Mouse (Mus musculus): ENCODE measurements at regions not wholly inside any gene's neighbourhood (a gene's known extent, or its start where the extent isn't known, plus 50 kb on each side); places are given as distances from the start of the nearest gene placed in this dataset.
A peak's percentile ranks its signal among the peaks of the same experiment; 100 is the strongest.

DNA sequence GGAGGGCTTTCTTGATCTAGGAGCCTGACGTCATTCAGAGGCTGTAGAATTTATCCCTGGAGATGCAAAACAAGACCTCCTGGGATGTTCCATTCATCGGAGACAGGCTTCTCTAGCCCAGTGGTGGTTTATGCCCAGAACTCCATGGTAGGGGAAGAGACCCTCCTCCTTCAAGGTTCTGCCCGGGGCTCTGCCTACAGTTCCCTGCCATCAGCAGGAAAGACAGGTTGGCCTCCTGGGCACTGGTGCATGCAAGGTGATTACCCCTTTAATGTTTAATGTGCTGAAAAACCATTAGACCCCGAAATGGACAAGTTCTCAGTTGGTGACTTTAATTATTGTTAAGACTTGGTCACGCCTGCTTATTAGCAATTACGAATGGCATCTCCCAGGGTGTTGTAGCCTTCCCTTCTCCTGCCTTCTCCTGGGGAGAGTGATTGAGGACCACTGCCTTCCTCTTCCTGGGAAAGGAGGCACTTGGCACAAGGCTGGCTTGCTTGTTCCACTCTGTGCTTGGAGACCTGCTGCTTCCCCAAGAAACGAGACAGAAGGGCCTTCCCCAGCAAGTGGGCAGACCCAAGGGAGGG, 102.0 kb upstream of the 4931429L15Rik start:
- Histone ChIP-seq H3K4me3 (replicated peaks) (no peak overlapping the region), H3K9ac (no peak overlapping the region), H3K4me2 (no peak overlapping the region), H3K36me3 (replicated peaks) (no peaks in the 10 kb centered on the region), H3K9me3 (no peaks in the 10 kb centered on the region), H3K27ac (no peak overlapping the region), H3K4me1 (peaks cover 9% of the 10 kb centered on the region; the same call in 1 of the 2 replicates), H3K27me3 (peaks cover 9% of the 10 kb centered on the region; the same call in 1 of the 2 replicates)
- 33% methylated on average over 7 of the region's 7 CpGs for whole genome bisulfite sequencing
- no peak for ATAC-seq (ENCODE audit: low FRiP score)

DNA sequence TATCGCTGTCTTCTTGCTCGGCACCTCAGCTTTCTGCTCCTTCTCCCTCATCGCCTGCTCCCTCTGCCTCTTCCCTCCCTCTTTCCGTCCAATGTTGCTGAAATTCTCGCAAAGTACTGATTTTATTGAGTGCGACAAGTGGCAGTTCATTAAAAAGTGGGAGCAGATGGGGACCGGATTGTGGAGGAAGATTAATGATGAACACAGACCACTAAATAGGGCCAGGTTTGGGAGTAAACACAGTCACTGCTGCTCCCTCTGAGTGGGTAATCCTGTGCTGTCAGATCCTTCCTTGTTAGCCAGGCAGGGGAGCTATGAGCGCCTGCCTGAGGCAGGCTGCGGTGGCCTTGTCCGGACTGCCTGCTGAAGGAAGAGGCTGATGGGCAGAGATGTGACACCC, 91.9 kb upstream of the 4931429L15Rik start:
- no peak overlapping the region for H3K27ac ChIP-seq
- H3K27me3 ChIP-seq = peaks cover 4% of the 10 kb centered on the region; the same call in 1 of the 2 replicates
- 0 out of 2 replicates have a peak, but pooled peaks cover 1% of the 10 kb centered on the region for H3K4me1 ChIP-seq
- H3K9me3 ChIP-seq = no peaks in the 10 kb centered on the region
- WGBS = 79% methylated on average over 10 of the region's 10 CpGs
- no peak for ATAC-seq (ENCODE audit: low FRiP score)
- no peaks in the 10 kb centered on the region for H3K36me3 ChIP-seq (replicated peaks)
- H3K4me2 ChIP-seq = no peak overlapping the region
- no peak overlapping the region for H3K4me3 ChIP-seq (replicated peaks)
- no peak overlapping the region for H3K9ac ChIP-seq

DNA sequence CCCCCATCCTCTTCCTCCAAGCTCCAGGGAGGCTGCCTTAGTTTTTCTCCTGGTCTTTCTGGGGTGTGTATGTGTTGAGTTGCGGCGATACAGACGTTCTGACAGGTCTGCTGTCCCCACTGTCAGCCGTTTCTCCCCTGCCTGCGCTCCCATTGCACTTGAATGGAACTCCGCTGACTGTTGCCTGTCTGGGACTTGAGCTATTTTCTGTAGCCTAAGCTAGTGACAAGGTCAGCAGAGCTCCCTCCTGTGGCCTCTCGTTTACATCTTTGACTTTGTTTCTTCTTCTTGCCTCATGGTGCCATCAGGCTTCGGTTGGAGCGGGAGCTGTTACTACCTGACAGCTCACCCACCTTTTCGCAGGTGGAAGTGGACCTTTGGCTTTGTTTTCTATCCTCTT, 89.0 kb upstream of the 4931429L15Rik start:
- H3K9ac ChIP-seq = no peak overlapping the region
- H3K27me3 ChIP-seq = no peaks in the 10 kb centered on the region
- 0 out of 2 replicates have a peak, but pooled peaks cover 4% of the 10 kb centered on the region for H3K4me1 ChIP-seq
- H3K4me2 ChIP-seq = no peak overlapping the region
- no peak overlapping the region for H3K4me3 ChIP-seq (replicated peaks)
- no peak for ATAC-seq (ENCODE audit: low FRiP score)
- H3K9me3 ChIP-seq = no peaks in the 10 kb centered on the region
- no peak overlapping the region for H3K27ac ChIP-seq
- WGBS = 81% methylated on average over 10 of the region's 10 CpGs
- H3K36me3 ChIP-seq (replicated peaks) = no peaks in the 10 kb centered on the region

DNA sequence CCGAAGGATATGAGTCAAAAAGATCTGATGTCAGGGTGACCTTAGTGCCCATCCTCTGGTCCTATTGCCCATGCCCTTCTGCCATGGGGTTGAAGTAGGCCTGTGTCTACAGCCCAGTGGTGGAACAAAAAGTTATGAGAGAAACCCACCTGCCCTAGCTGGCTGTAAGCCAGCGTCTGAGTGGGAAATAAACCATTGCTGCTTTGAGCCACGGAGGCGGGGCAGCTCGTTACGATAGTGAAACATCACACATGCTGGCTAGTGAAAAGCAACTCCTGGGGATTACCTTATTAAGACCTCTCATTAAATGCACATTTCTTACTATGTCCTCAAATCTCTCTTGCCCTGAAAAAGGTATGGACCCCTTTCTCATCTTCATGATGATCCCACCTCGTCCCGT, 86.8 kb upstream of the 4931429L15Rik start:
- Histone ChIP-seq H3K9me3 (no peaks in the 10 kb centered on the region), H3K4me2 (no peak overlapping the region), H3K27ac (no peak overlapping the region), H3K4me1 (0 out of 2 replicates have a peak, but pooled peaks cover 4% of the 10 kb centered on the region), H3K9ac (no peak overlapping the region), H3K36me3 (replicated peaks) (no peaks in the 10 kb centered on the region), H3K4me3 (replicated peaks) (no peak overlapping the region), H3K27me3 (no peaks in the 10 kb centered on the region)
- WGBS = 46% methylated on average over 8 of the region's 8 CpGs
- ATAC-seq (ENCODE audit: low FRiP score) = no peak

DNA sequence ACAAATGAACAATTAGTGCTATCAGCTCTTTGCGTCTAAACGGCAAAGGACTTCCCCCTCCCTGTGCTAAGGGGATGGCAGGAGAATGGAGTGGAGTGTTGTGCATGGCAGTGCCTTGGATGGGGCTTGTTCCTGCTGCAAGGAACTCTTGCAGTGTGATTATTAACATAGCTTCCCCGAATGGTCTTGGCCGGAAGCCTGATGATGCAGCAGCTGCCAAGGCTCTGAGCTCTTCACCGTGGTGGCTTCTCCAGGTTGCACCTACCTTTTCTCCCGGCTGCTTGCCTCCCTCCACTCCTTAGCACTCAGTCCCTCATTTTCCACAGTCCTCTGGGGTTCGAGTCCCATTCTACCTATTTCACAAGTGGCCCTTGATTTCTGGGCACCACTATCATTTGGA, 76.8 kb upstream of the 4931429L15Rik start:
- H3K27me3 ChIP-seq = peaks cover 41% of the 10 kb centered on the region
- no peak overlapping the region for H3K27ac ChIP-seq
- H3K4me3 ChIP-seq (replicated peaks) = no peak overlapping the region
- no peak overlapping the region for H3K9ac ChIP-seq
- no peak for ATAC-seq (ENCODE audit: low FRiP score)
- H3K9me3 ChIP-seq = no peaks in the 10 kb centered on the region
- peaks cover 29% of the 10 kb centered on the region for H3K4me1 ChIP-seq
- H3K4me2 ChIP-seq = no peak overlapping the region
- no peaks in the 10 kb centered on the region for H3K36me3 ChIP-seq (replicated peaks)
- WGBS = 86% methylated on average over 7 of the region's 7 CpGs

DNA sequence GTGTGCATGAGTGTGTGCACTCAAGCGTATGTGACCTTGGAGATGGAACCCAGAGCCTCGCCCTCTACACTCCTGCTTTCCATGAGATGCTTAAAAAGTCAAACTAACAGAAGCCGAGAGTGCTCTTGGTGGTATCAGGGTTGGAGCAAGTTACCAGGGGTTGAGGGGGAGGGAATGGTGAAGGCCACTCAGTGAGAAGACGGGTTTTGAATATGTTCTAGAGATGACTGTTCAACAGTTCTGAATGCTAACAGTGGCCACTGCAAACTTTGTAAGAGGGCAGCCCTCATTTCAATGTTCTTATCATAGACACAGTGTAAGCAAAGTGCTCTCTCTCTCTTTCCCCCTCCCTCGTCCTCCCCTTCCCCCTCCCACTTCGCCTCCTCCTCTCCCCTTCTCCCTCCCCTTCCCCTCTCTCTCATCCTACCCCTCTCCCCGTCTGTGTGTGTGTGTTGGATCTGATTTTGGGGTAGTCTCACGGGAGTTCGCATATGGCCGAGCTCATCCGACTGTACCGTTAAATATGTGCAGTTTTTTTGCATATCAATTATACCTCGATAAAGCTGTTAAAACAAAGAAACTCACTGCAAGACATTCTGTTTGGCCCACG, 75.5 kb upstream of the 4931429L15Rik start:
- no peak overlapping the region for H3K4me2 ChIP-seq
- no peak overlapping the region for H3K9ac ChIP-seq
- no peak overlapping the region for H3K27ac ChIP-seq
- 60% methylated on average over 14 of the region's 14 CpGs for WGBS
- no peak overlapping the region for H3K4me3 ChIP-seq (replicated peaks)
- no peaks in the 10 kb centered on the region for H3K9me3 ChIP-seq
- H3K36me3 ChIP-seq (replicated peaks) = no peaks in the 10 kb centered on the region
- peaks cover 29% of the 10 kb centered on the region for H3K4me1 ChIP-seq
- H3K27me3 ChIP-seq = peaks cover 50% of the 10 kb centered on the region
- no peak for ATAC-seq (ENCODE audit: low FRiP score)

DNA sequence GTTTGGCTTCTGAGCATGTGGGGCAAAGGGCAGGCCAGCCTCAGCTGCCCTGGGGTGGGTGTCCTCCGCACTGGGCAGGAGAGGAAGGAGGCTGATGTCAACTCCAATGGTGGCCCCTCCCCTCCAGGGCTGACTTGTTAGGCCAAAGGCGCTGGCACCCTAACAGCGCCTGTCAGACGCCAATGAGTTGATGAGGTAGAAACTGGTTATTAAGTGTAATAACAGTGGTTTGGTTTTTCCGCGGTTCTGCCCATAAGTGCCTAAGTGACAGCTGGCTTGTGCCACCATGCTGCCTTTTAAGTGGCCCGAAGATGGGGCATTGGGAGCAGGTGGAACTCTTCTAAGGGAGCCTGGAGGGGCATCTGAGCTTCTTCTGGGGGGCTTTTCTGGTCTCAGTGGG, 74.5 kb upstream of the 4931429L15Rik start:
- no peaks in the 10 kb centered on the region for H3K36me3 ChIP-seq (replicated peaks)
- peaks cover 37% of the 10 kb centered on the region for H3K4me1 ChIP-seq
- no peaks in the 10 kb centered on the region for H3K9me3 ChIP-seq
- no peak for ATAC-seq (ENCODE audit: low FRiP score)
- H3K4me2 ChIP-seq = no peak overlapping the region
- H3K4me3 ChIP-seq (replicated peaks) = no peak overlapping the region
- WGBS = 67% methylated on average over 7 of the region's 7 CpGs
- H3K9ac ChIP-seq = no peak overlapping the region
- H3K27ac ChIP-seq = no peak overlapping the region
- H3K27me3 ChIP-seq = peaks cover 53% of the 10 kb centered on the region

DNA sequence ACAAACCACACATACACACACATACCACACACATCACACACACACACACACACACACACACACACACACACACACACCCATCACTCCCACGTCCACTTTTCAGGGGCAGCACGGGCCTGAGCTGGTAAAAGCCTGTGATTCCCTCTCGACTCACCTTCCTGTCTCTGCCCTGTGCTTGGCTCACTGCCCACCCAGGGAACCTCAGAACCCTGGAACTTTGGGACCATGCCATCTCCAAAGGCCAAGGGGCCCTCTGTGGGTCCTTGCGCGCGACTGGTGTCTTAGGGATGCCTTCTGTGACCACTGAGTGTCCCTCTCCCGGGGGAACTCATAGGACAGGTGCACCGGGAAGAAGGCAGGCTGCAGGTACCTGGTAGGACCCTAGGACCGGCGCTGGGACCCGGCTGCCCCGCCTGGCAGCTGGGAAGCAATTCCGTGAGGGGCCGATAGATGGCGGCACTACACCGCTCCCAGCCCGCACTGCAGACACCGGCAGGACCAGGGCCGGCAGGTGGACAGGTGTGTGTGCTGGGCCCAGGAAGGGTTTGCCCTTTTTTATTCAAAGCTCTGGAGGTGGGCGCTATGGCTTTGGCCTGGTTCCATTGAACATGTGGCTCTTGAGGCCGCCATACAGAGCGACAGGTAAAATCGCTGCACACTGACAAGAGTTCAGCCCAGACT, 73.0 kb upstream of the 4931429L15Rik start:
- H3K36me3 ChIP-seq (replicated peaks) = no peaks in the 10 kb centered on the region
- H3K9me3 ChIP-seq = no peaks in the 10 kb centered on the region
- peak overlapping the region; percentile 13 for H3K4me2 ChIP-seq
- H3K4me1 ChIP-seq = peaks cover 47% of the 10 kb centered on the region
- H3K27ac ChIP-seq = no peak overlapping the region
- H3K27me3 ChIP-seq = peaks cover 46% of the 10 kb centered on the region
- H3K9ac ChIP-seq = no peak overlapping the region
- 0 out of 2 replicates have a peak, but pooled peaks have one; percentile 12 for ATAC-seq (ENCODE audit: low FRiP score)
- H3K4me3 ChIP-seq (replicated peaks) = no peak overlapping the region
- WGBS = 4% methylated on average over 23 of the region's 23 CpGs

DNA sequence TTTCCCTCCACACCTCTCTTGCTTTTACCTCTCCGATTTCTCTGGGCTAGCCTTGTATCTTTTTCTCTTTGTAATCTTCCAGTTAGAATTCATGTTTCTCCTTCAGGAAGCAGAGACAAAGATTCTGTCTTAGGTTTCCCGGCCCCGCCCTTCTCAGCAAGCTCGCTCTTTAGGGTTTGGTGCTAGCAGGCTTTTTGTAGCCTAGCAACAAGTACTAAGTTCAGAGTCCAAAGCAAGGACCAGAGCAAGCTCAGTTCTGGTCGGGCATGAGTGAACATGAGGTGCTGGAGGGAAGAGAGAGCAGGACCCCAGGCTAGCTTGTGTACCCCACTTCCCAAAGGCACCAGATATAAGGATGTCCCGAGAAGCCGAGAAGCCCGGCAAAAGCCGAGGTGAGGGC, 70.0 kb upstream of the 4931429L15Rik start:
- Histone ChIP-seq H3K27ac (peak overlapping the region; percentile 74), H3K27me3 (peaks cover 30% of the 10 kb centered on the region), H3K4me1 (peaks cover 36% of the 10 kb centered on the region), H3K9me3 (peaks cover 8% of the 10 kb centered on the region; the same call in 1 of the 2 replicates), H3K4me3 (replicated peaks) (peak overlapping the region; percentile 47), H3K4me2 (peak overlapping the region; percentile 75), H3K36me3 (replicated peaks) (no peaks in the 10 kb centered on the region), H3K9ac (peak overlapping the region; percentile 67)
- no peak; the same call in 1 of the 2 replicates for ATAC-seq (ENCODE audit: low FRiP score)
- 6% methylated on average over 9 of the region's 9 CpGs for WGBS

DNA sequence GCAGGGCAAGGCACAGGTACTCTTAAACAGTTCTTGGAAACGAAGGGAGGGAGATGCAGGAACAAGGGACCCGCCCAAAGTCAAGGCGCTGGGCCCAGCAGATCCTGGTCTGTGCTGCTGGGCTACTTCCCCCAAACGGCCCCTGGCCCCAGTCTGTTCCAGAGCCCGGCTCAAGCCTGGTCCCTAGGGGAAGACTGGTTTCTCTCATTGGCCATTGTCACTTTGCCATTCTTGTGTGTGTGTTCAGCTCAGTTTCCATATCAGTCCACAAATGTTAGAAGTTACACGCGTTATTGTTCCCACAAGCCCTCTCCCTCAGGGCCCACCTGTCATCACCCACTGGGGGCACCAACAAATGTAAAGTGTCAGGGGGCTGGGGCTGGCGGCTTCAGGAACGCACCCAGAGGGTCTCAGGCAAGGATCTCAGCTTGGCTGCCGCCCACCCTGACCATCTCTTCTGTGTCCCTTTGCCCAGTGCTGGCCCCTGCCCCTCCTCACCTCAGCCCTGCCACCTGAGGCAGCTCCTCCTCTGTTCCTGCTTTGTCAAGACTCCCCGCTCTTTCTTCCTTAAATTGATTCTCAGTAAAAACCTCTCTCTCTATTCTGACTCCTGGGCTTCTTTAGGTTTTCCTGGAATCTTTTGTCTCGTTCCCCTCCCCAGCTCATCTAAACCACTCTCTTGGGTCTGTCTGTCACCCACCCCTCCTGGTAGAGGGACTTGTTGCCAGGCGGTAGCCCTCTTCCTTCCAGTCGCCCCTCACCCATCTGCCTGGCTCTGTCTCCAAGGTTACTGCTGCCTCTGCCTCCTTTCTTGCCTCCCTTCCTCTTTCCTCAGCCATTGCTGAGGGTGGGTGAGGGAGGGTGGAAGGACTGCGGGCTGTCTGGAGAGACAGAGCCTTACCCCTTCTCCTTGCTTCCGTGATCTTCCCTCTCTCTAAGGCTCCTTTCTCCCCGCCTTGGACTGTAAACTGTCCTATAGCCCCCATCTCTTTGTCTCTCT, 69.2 kb upstream of the 4931429L15Rik start:
- Histone ChIP-seq H3K9ac (peak overlapping the region; percentile 67), H3K27ac (peak overlapping the region; percentile 74), H3K4me3 (replicated peaks) (peak overlapping the region; percentile 47), H3K4me1 (peaks cover 29% of the 10 kb centered on the region), H3K4me2 (peak overlapping the region; percentile 75), H3K27me3 (peaks cover 23% of the 10 kb centered on the region), H3K36me3 (replicated peaks) (no peaks in the 10 kb centered on the region), H3K9me3 (peaks cover 8% of the 10 kb centered on the region; the same call in 1 of the 2 replicates)
- 27% methylated on average over 17 of the region's 17 CpGs for WGBS
- ATAC-seq (ENCODE audit: low FRiP score) = peak; percentile 84

DNA sequence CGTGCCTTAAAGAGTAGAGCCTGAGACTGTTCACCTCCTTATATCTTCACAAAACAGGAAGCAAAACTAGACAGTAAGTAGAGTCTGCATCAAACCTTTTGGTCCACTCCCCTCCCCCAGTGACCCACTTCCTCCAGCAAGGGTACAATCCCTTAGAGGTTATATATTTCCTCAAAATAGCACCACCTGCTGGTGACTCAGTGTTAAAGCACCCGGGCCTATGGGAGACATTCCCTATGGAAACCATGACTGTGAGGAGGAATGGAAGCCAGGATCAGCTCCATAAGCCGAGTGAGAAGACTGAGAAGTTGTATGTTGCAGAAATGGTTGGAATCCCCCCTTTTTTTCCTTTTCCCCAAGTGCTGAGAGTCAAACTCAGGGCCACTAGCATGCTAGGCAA, 66.5 kb upstream of the 4931429L15Rik start:
- peaks cover 18% of the 10 kb centered on the region for H3K4me1 ChIP-seq
- H3K9me3 ChIP-seq = peaks cover 8% of the 10 kb centered on the region; the same call in 1 of the 2 replicates
- H3K36me3 ChIP-seq (replicated peaks) = no peaks in the 10 kb centered on the region
- H3K4me3 ChIP-seq (replicated peaks) = no peak overlapping the region
- 94% methylated on average over 3 of the region's 3 CpGs for WGBS
- peaks cover 9% of the 10 kb centered on the region for H3K27me3 ChIP-seq
- H3K9ac ChIP-seq = no peak overlapping the region
- H3K27ac ChIP-seq = no peak overlapping the region
- H3K4me2 ChIP-seq = no peak overlapping the region
- no peak for ATAC-seq (ENCODE audit: low FRiP score)

DNA sequence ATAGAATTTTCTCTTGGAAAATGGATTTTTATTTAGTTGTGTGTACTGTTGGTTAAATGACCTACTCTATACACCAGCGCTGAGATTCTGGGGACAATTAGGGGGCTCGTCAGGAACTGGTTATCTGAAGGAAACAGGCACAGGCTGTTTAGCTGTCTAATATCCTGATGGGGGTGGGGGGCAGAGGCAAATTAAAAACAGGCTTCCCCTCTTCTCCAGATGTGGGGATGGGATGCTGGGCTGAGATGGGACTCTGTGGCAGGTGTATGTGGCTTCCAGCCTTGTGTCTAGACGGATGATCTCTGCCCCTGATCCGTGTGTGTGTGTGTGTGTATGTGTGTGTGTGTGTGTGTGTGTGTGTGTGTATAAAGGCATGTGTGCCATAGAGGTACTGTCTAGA, 61.6 kb upstream of the 4931429L15Rik start:
- H3K27me3 ChIP-seq = no peaks in the 10 kb centered on the region
- ATAC-seq (ENCODE audit: low FRiP score) = no peak
- no peaks in the 10 kb centered on the region for H3K4me1 ChIP-seq
- H3K9me3 ChIP-seq = peaks cover 5% of the 10 kb centered on the region; the same call in 1 of the 2 replicates
- no peak overlapping the region for H3K4me2 ChIP-seq
- no peak overlapping the region for H3K4me3 ChIP-seq (replicated peaks)
- WGBS = 67% methylated on average over 4 of the region's 4 CpGs
- no peak overlapping the region for H3K9ac ChIP-seq
- H3K36me3 ChIP-seq (replicated peaks) = no peaks in the 10 kb centered on the region
- no peak overlapping the region for H3K27ac ChIP-seq

All from forebrain, embryonic 12.5 days (tissue).